In the genomic region with DNA sequence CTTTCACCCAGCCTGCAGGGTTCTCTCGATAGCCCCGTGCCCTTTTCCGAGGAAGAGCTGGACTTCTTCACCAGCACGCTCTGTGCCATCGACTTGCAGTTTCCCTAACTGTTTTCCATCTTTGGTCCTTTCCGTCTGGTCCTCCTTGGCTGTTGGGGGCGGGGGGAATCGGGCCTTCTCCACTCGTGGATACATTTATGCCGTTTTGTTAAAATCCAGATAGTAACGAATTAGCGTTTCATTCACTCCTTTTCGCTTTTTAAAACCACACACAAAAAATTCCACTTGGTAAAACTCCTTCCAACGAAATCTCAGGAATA, we compare ENCODE assay signal across 9 mouse cellular contexts. TPM values are rescaled to one million over a fixed set of nuclear protein-coding genes. Genes with fewer than 3 reads are reported as not detected.
DNase-seq lines count a peak whose midpoint lies in the region; ATAC-seq and TF ChIP-seq lines count a peak whose summit lies in the region.
"Had no signal": no experiment of that assay in that cellular context is flagged by ENCODE, and none has a peak within 500 bp of the region (broad histone marks: within the 10 kb centered on the region; RNA-seq: fewer than 3 reads in every experiment).

No protein-coding gene starts in this region.

- H3K27ac ChIP-seq in forebrain, postnatal 0 days (ENCODE audit: low read depth, low read length), result no peak overlapping the region
- no peak overlapping the region for H3K27ac ChIP-seq in forebrain, embryonic 14.5 days (ENCODE audit: low read depth, low read length)
- H3K27ac ChIP-seq in lung, postnatal 0 days (ENCODE audit: low read length), result peak overlapping the region; percentile 79; the same call in 1 of the 2 replicates
- peak overlapping the region; percentile 97 for H3K27ac ChIP-seq in hindbrain, embryonic 16.5 days (ENCODE audit: low read depth, low read length)
- peak overlapping the region; percentile 100 for H3K27ac ChIP-seq in neural tube, embryonic 14.5 days (ENCODE audit: low read depth, low read length)

- H3K27me3 ChIP-seq in forebrain, postnatal 0 days (ENCODE audit: insufficient read depth, low read length), result peaks cover 93% of the 10 kb centered on the region
- peaks cover 94% of the 10 kb centered on the region for H3K27me3 ChIP-seq in forebrain, embryonic 14.5 days (replicated peaks; ENCODE audit: control insufficient read depth, insufficient read depth, low read length)
- peaks cover 7% of the 10 kb centered on the region; the same call in 1 of the 2 replicates for H3K27me3 ChIP-seq in lung, postnatal 0 days (replicated peaks; ENCODE audit: insufficient read depth, low read length)
- H3K27me3 ChIP-seq in hindbrain, embryonic 16.5 days (replicated peaks; ENCODE audit: control insufficient read depth, insufficient read depth, low read length), result peaks cover 17% of the 10 kb centered on the region
- no peaks in the 10 kb centered on the region for H3K27me3 ChIP-seq in neural tube, embryonic 14.5 days (ENCODE audit: control insufficient read depth, insufficient read depth, low read length)

- no peak overlapping the region for H3K4me2 ChIP-seq in forebrain, postnatal 0 days (ENCODE audit: low read depth)
- H3K4me2 ChIP-seq in forebrain, embryonic 14.5 days (ENCODE audit: low read length), result no peak overlapping the region
- peak overlapping the region; percentile 63 for H3K4me2 ChIP-seq in lung, postnatal 0 days (replicated peaks; ENCODE audit: low read depth, low read length)
- peak overlapping the region; percentile 61 for H3K4me2 ChIP-seq in hindbrain, embryonic 16.5 days (ENCODE audit: low read length)
- peak overlapping the region; percentile 97 for H3K4me2 ChIP-seq in neural tube, embryonic 14.5 days (ENCODE audit: low read depth, low read length)

- no peak overlapping the region for H3K4me3 ChIP-seq in forebrain, postnatal 0 days (ENCODE audit: low read depth, low read length)
- no peak overlapping the region for H3K4me3 ChIP-seq in forebrain, embryonic 14.5 days (ENCODE audit: low read depth, low read length)
- H3K4me3 ChIP-seq in lung, postnatal 0 days (ENCODE audit: low read depth, low read length), result peak overlapping the region; percentile 58
- H3K4me3 ChIP-seq in hindbrain, embryonic 16.5 days (ENCODE audit: low read length), result peak overlapping the region; percentile 57
- peak overlapping the region; percentile 91 for H3K4me3 ChIP-seq in neural tube, embryonic 14.5 days (ENCODE audit: low read depth, low read length)

- H3K4me1 ChIP-seq in forebrain, postnatal 0 days (ENCODE audit: insufficient read depth), result no peaks in the 10 kb centered on the region
- no peaks in the 10 kb centered on the region for H3K4me1 ChIP-seq in forebrain, embryonic 14.5 days (ENCODE audit: control insufficient read depth, insufficient read depth, low read length)
- H3K4me1 ChIP-seq in lung, postnatal 0 days (ENCODE audit: insufficient read depth, low read depth, low read length), result peaks cover 3% of the 10 kb centered on the region; the same call in 1 of the 2 replicates
- H3K4me1 ChIP-seq in hindbrain, embryonic 16.5 days (ENCODE audit: control insufficient read depth, insufficient read depth, low read depth, low read length), result peaks cover 21% of the 10 kb centered on the region
- H3K4me1 ChIP-seq in neural tube, embryonic 14.5 days (ENCODE audit: control insufficient read depth, insufficient read depth, low read length), result peaks cover 34% of the 10 kb centered on the region

- TF ChIP-seq EP300 in lung, postnatal 0 days (IDR thresholded peaks at IDR 0.05), result no peak

- DNase-seq in forebrain, postnatal 0 days, result peak; percentile 76
- no peak for DNase-seq in forebrain, embryonic 14.5 days (ENCODE audit: low spot score)
- DNase-seq in lung, postnatal 0 days (ENCODE audit: low spot score), result no peak
- no peak for DNase-seq in lung, postnatal 25 days (ENCODE audit: low spot score)
- no peak for DNase-seq in cerebellum, adult 9-10 months

- H3K9ac ChIP-seq in forebrain, postnatal 0 days, result no peak overlapping the region
- no peak overlapping the region for H3K9ac ChIP-seq in forebrain, embryonic 14.5 days (ENCODE audit: low read length)
- peak overlapping the region; percentile 63 for H3K9ac ChIP-seq in lung, postnatal 0 days (replicated peaks; ENCODE audit: low read depth)
- peak overlapping the region; percentile 81 for H3K9ac ChIP-seq in hindbrain, embryonic 16.5 days (ENCODE audit: low read depth, low read length)
- peak overlapping the region; percentile 100 for H3K9ac ChIP-seq in neural tube, embryonic 14.5 days (replicated peaks; ENCODE audit: low read depth, low read length)

- WGBS in forebrain, postnatal 0 days, result 3% methylated on average over 14 of the region's 14 CpGs
- WGBS in forebrain, embryonic 14.5 days, result under 1% methylated on average over 14 of the region's 14 CpGs
- 6% methylated on average over 14 of the region's 14 CpGs for WGBS in lung, postnatal 0 days
- 1% methylated on average over 14 of the region's 14 CpGs for WGBS in hindbrain, embryonic 16.5 days
- WGBS in neural tube, embryonic 14.5 days, result under 1% methylated on average over 14 of the region's 14 CpGs

- TF ChIP-seq CTCF in forebrain, postnatal 0 days (IDR thresholded peaks at IDR 0.05; ENCODE audit: low read depth), result no peak
- no peak for TF ChIP-seq CTCF in lung, postnatal 0 days (IDR thresholded peaks at IDR 0.05)

- H3K9me3 ChIP-seq in forebrain, postnatal 0 days (ENCODE audit: low read length), result no peaks in the 10 kb centered on the region
- no peaks in the 10 kb centered on the region for H3K9me3 ChIP-seq in forebrain, embryonic 14.5 days (replicated peaks; ENCODE audit: control insufficient read depth, low read length)
- no peaks in the 10 kb centered on the region for H3K9me3 ChIP-seq in lung, postnatal 0 days (ENCODE audit: low read length)
- no peaks in the 10 kb centered on the region for H3K9me3 ChIP-seq in hindbrain, embryonic 16.5 days (ENCODE audit: control insufficient read depth, low read length)
- H3K9me3 ChIP-seq in neural tube, embryonic 14.5 days (ENCODE audit: control insufficient read depth, low read length), result no peaks in the 10 kb centered on the region

- no peak for ATAC-seq in forebrain, postnatal 0 days
- ATAC-seq in forebrain, embryonic 14.5 days, result no peak
- ATAC-seq in lung, postnatal 0 days, result no peak
- ATAC-seq in hindbrain, embryonic 16.5 days, result no peak
- no peak for ATAC-seq in neural tube, embryonic 14.5 days (ENCODE audit: low read depth)
- no peak for ATAC-seq in frontal cortex, adult (ENCODE audit: low TSS enrichment)

- no peaks in the 10 kb centered on the region for H3K36me3 ChIP-seq in forebrain, postnatal 0 days (ENCODE audit: insufficient read depth)
- H3K36me3 ChIP-seq in forebrain, embryonic 14.5 days (ENCODE audit: control insufficient read depth, insufficient read depth, low read length), result no peaks in the 10 kb centered on the region
- H3K36me3 ChIP-seq in lung, postnatal 0 days (ENCODE audit: insufficient read depth, low read length), result no peaks in the 10 kb centered on the region
- no peaks in the 10 kb centered on the region for H3K36me3 ChIP-seq in hindbrain, embryonic 16.5 days (ENCODE audit: control insufficient read depth, insufficient read depth, low read length)
- peaks cover 5% of the 10 kb centered on the region; the same call in 1 of the 2 replicates for H3K36me3 ChIP-seq in neural tube, embryonic 14.5 days (ENCODE audit: control insufficient read depth, insufficient read depth, low read length)

RNA-seq across cellular contexts. Expression of a gene that starts 3.2 kb away (rescaled TPM):
- total RNA-seq in forebrain, postnatal 0 days (2014; rRNA removed), result not detected in 2 replicates
- not detected in 2 replicates for polyA plus RNA-seq in forebrain, postnatal 0 days (2015; fragmentation: Nextera tagmentation; extraction: Ambion mirVana)
- polyA plus RNA-seq in forebrain, embryonic 14.5 days (2014; fragmentation: Nextera tagmentation; extraction: Ambion mirVana), result not detected in 2 replicates
- polyA plus RNA-seq in lung, postnatal 0 days (2015; fragmentation: Nextera tagmentation; extraction: Ambion mirVana), result 16.5 and 16.9 TPM in 2 replicates
- polyA plus RNA-seq in hindbrain, embryonic 16.5 days (2015; fragmentation: Nextera tagmentation; extraction: Ambion mirVana), result 20.0 and 20.8 TPM in 2 replicates
- 45.2 and 48.5 TPM in 2 replicates for polyA plus RNA-seq in neural tube, embryonic 14.5 days (2014; fragmentation: Nextera tagmentation; extraction: Ambion mirVana)

RNA-seq across cellular contexts. Expression of a gene that starts 12.1 kb away (rescaled TPM):
- total RNA-seq in forebrain, postnatal 0 days (2014; rRNA removed), result not detected in 2 replicates
- not detected in 2 replicates for polyA plus RNA-seq in forebrain, postnatal 0 days (2015; fragmentation: Nextera tagmentation; extraction: Ambion mirVana)
- polyA plus RNA-seq in forebrain, embryonic 14.5 days (2014; fragmentation: Nextera tagmentation; extraction: Ambion mirVana), result not detected in 2 replicates
- polyA plus RNA-seq in lung, postnatal 0 days (2015; fragmentation: Nextera tagmentation; extraction: Ambion mirVana), result not detected in 2 replicates
- 0.21 and 0.35 TPM in 2 replicates for polyA plus RNA-seq in hindbrain, embryonic 16.5 days (2015; fragmentation: Nextera tagmentation; extraction: Ambion mirVana)
- 0.62 and 0.96 TPM in 2 replicates for polyA plus RNA-seq in neural tube, embryonic 14.5 days (2014; fragmentation: Nextera tagmentation; extraction: Ambion mirVana)
- total RNA-seq: gastrocnemius, postnatal 36 days had no signal

RNA-seq across cellular contexts. Expression of a gene that starts 30.4 kb away (rescaled TPM):
- total RNA-seq in forebrain, postnatal 0 days (2014; rRNA removed), result not detected in 2 replicates
- not detected in 2 replicates for polyA plus RNA-seq in forebrain, postnatal 0 days (2015; fragmentation: Nextera tagmentation; extraction: Ambion mirVana)
- not detected in 2 replicates for polyA plus RNA-seq in forebrain, embryonic 14.5 days (2014; fragmentation: Nextera tagmentation; extraction: Ambion mirVana)
- 1.5 and 2.2 TPM in 2 replicates for polyA plus RNA-seq in lung, postnatal 0 days (2015; fragmentation: Nextera tagmentation; extraction: Ambion mirVana)
- 4.8 and 5.6 TPM in 2 replicates for polyA plus RNA-seq in hindbrain, embryonic 16.5 days (2015; fragmentation: Nextera tagmentation; extraction: Ambion mirVana)
- 13.5 and 13.9 TPM in 2 replicates for polyA plus RNA-seq in neural tube, embryonic 14.5 days (2014; fragmentation: Nextera tagmentation; extraction: Ambion mirVana)

RNA-seq across cellular contexts. Expression of a gene that starts 35.4 kb away (rescaled TPM):
- not detected in 2 replicates for total RNA-seq in forebrain, postnatal 0 days (2014; rRNA removed)
- polyA plus RNA-seq in forebrain, postnatal 0 days (2015; fragmentation: Nextera tagmentation; extraction: Ambion mirVana), result not detected in 2 replicates
- polyA plus RNA-seq in forebrain, embryonic 14.5 days (2014; fragmentation: Nextera tagmentation; extraction: Ambion mirVana), result not detected in 2 replicates
- polyA plus RNA-seq in lung, postnatal 0 days (2015; fragmentation: Nextera tagmentation; extraction: Ambion mirVana), result 2.6 and 3.0 TPM in 2 replicates
- 2.5 and 3.3 TPM in 2 replicates for polyA plus RNA-seq in hindbrain, embryonic 16.5 days (2015; fragmentation: Nextera tagmentation; extraction: Ambion mirVana)
- 3.4 and 4.1 TPM in 2 replicates for polyA plus RNA-seq in neural tube, embryonic 14.5 days (2014; fragmentation: Nextera tagmentation; extraction: Ambion mirVana)

RNA-seq across cellular contexts. Expression of a gene that starts 50.3 kb away (rescaled TPM):
- total RNA-seq in forebrain, postnatal 0 days (2014; rRNA removed), result not detected in 2 replicates
- not detected in 2 replicates for polyA plus RNA-seq in forebrain, postnatal 0 days (2015; fragmentation: Nextera tagmentation; extraction: Ambion mirVana)
- 0.15 TPM in 1 of 2 replicates, not detected in the other for polyA plus RNA-seq in forebrain, embryonic 14.5 days (2014; fragmentation: Nextera tagmentation; extraction: Ambion mirVana)
- 16.8 and 17.3 TPM in 2 replicates for polyA plus RNA-seq in lung, postnatal 0 days (2015; fragmentation: Nextera tagmentation; extraction: Ambion mirVana)
- polyA plus RNA-seq in hindbrain, embryonic 16.5 days (2015; fragmentation: Nextera tagmentation; extraction: Ambion mirVana), result 120 and 133 TPM in 2 replicates
- polyA plus RNA-seq in neural tube, embryonic 14.5 days (2014; fragmentation: Nextera tagmentation; extraction: Ambion mirVana), result 49.1 and 52.4 TPM in 2 replicates

Comparison
In these comparisons a context has a peak if more than half of its experiments do, and no peak if none do; other contexts are left out.
1. H3K27ac ChIP-seq: peak in lung, postnatal 0 days (single experiment), hindbrain, embryonic 16.5 days (single experiment) and neural tube, embryonic 14.5 days (single experiment); none in forebrain, postnatal 0 days (single experiment) and forebrain, embryonic 14.5 days (single experiment).
2. H3K4me2 ChIP-seq: peak in lung, postnatal 0 days (single experiment), hindbrain, embryonic 16.5 days (single experiment) and neural tube, embryonic 14.5 days (single experiment); none in forebrain, postnatal 0 days (single experiment) and forebrain, embryonic 14.5 days (single experiment).
3. H3K4me3 ChIP-seq: peak in lung, postnatal 0 days (single experiment), hindbrain, embryonic 16.5 days (single experiment) and neural tube, embryonic 14.5 days (single experiment); none in forebrain, postnatal 0 days (single experiment) and forebrain, embryonic 14.5 days (single experiment).
4. H3K9ac ChIP-seq: peak in lung, postnatal 0 days (single experiment), hindbrain, embryonic 16.5 days (single experiment) and neural tube, embryonic 14.5 days (single experiment); none in forebrain, postnatal 0 days (single experiment) and forebrain, embryonic 14.5 days (single experiment).
5. RNA of a gene that starts 3.2 kb away (polyA plus RNA-seq): 45.2 to 48.5 TPM in neural tube, embryonic 14.5 days, 20.0 to 20.8 TPM in hindbrain, embryonic 16.5 days and 16.5 to 16.9 TPM in lung, postnatal 0 days; not detected in forebrain, postnatal 0 days and not detected in forebrain, embryonic 14.5 days; every median in the first group is over 10 times any median in the second.